Mouse (Mus musculus): ENCODE data around the gene Slc39a10. TPM values are rescaled to one million over a fixed set of nuclear protein-coding genes. Genes with fewer than 3 reads are reported as not detected.
"Not testable (repeated sequence)": the region's sequence is repeated elsewhere in the genome, so short reads cannot be mapped to it uniquely, and the experiment has no call there.

Slc39a10 gene
- total RNA-seq, 2 experiments from 2014 or later: 23.2 to 27.4 TPM

- DNase-seq (ENCODE audit: low spot score in 2 of 2): no peak
Measured at GRCm38 (mm10) chr1:46869788-46870187, 22.9 kb downstream of the Slc39a10 start.

GRCm38 (mm10) chr1:46864175-46864885 is 28.3 kb downstream of the Slc39a10 start:
- no peak for DNase-seq (ENCODE audit: low spot score in 2 of 2)

- no peak for DNase-seq (ENCODE audit: low spot score in 2 of 2)
Measured at GRCm38 (mm10) chr1:46863434-46863833, 29.2 kb downstream of the Slc39a10 start.

GRCm38 (mm10) chr1:46860082-46860481 is 32.6 kb downstream of the Slc39a10 start:
- DNase-seq (ENCODE audit: low spot score in 2 of 2): no peak

GRCm38 (mm10) chr1:46858579-46858978 is 34.1 kb downstream of the Slc39a10 start:
- DNase-seq (ENCODE audit: low spot score in 2 of 2): no peak

- no peak for DNase-seq (ENCODE audit: low spot score in 2 of 2)
Measured at GRCm38 (mm10) chr1:46856498-46856897, 36.2 kb downstream of the Slc39a10 start.

GRCm38 (mm10) chr1:46854036-46854900 is 38.4 kb downstream of the Slc39a10 start:
- no peak for DNase-seq (ENCODE audit: low spot score in 2 of 2)

- peak; percentile 96 to 97 for DNase-seq (ENCODE audit: low spot score in 2 of 2)
Measured at GRCm38 (mm10) chr1:46853317-46854035, 39.2 kb downstream of the Slc39a10 start.

GRCm38 (mm10) chr1:46852600-46853272 is 39.9 kb downstream of the Slc39a10 start:
- DNase-seq (ENCODE audit: low spot score in 2 of 2): peak; percentile 33 to 36

GRCm38 (mm10) chr1:46852216-46852599 is 40.4 kb downstream of the Slc39a10 start:
- no peak for DNase-seq (ENCODE audit: low spot score in 2 of 2)

GRCm38 (mm10) chr1:46851586-46851985 is 41.1 kb downstream of the Slc39a10 start:
- DNase-seq (ENCODE audit: low spot score in 2 of 2): no peak

- DNase-seq (ENCODE audit: low spot score in 2 of 2): peak in 1 of 2 experiments; percentile 20
Measured at GRCm38 (mm10) chr1:46849758-46850157, 42.9 kb downstream of the Slc39a10 start.

GRCm38 (mm10) chr1:46845221-46845620 is 47.4 kb downstream of the Slc39a10 start:
- DNase-seq (ENCODE audit: low spot score in 2 of 2): no peak

GRCm38 (mm10) chr1:46844281-46844680 is 48.4 kb downstream of the Slc39a10 start:
- no peak for DNase-seq (ENCODE audit: low spot score in 2 of 2)

GRCm38 (mm10) chr1:46843406-46843805 is 49.2 kb downstream of the Slc39a10 start:
- no peak for DNase-seq (ENCODE audit: low spot score in 2 of 2)

- no peak for DNase-seq (ENCODE audit: low spot score in 2 of 2)
Measured at GRCm38 (mm10) chr1:46831927-46832326, 60.7 kb downstream of the Slc39a10 start.

- DNase-seq (ENCODE audit: low spot score in 2 of 2): no peak
Measured at GRCm38 (mm10) chr1:46830066-46830843, 62.4 kb downstream of the Slc39a10 start.

GRCm38 (mm10) chr1:46822256-46822972 is 70.2 kb downstream of the Slc39a10 start:
- DNase-seq (ENCODE audit: low spot score in 2 of 2): no peak

- DNase-seq (ENCODE audit: low spot score in 2 of 2): no peak
Measured at GRCm38 (mm10) chr1:46817934-46818333, 74.7 kb downstream of the Slc39a10 start.

- not testable (repeated sequence) for DNase-seq (ENCODE audit: low spot score in 2 of 2)
Measured at GRCm38 (mm10) chr1:46808630-46809029, 84.0 kb downstream of the Slc39a10 start.
